Mouse (Mus musculus): ENCODE data around the gene Zfp764. TPM values are rescaled to one million over a fixed set of nuclear protein-coding genes. Genes with fewer than 3 reads are reported as not detected.
"Not testable (repeated sequence)": the region's sequence is repeated elsewhere in the genome, so short reads cannot be mapped to it uniquely, and the experiment has no call there.

The Zfp764 gene
- polyA plus RNA-seq (2015; fragmentation: Nextera tagmentation; extraction: Ambion mirVana), result 8.5 TPM in 2 replicates

DNA sequence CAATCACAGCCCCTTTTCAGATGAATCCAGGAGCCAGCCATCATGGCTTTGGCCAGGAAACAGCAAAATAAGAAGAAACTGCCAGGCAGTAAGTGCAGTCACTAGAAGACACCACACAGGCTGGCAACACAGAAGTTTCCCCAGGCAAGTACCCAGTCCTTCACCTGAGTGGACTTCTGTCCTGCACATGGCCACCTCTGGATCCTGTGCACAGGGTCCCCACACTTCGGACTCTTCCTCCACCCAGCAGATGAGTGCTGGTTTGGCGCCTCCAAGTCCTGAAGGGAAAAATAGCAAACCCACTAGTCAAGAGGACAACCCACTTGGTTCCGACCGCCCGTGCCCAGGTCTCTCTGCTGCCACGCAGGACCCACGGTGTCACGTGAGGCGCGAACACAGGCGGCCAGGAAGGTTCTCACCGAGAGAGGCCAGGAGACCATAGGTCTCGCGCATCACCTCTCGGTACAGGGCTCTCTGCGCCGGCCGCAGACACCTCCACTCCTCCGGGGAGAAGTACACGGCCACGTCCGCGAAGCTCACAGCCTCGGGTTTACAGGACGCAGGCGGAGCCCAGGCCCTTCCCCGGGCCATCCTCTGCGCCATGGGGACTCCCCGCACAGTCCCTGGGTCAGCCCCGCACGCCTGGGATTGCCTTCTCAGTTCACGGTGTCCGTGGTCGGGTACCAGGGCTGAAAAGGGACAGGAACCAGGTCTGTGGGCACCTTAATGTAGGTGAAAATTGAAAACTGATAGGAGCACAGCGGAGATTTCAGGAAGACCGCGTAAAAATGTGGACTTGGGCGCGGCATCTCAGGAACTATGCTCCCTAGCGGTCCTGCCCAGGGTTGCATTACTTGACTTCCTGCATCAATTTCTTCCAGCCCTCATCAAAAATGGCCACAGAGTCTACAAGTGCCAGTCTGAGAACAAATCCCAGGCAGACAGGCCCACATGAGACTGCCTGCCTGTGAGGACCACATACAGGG, at the start of gene Zfp764:
Zfp764 (minus strand) TSS at position 821 of the 986 bp plus-strand sequence.
- peak; percentile 89 for ATAC-seq
- Histone ChIP-seq H3K9ac (ENCODE audit: low read depth, low read length) (peak within 1 kb of the TSS; percentile 87), H3K27ac (ENCODE audit: low read length) (peak within 1 kb of the TSS; percentile 81), H3K4me2 (ENCODE audit: low read depth, low read length) (peak within 1 kb of the TSS; percentile 93), H3K4me3 (ENCODE audit: low read length) (peak within 1 kb of the TSS; percentile 65)
- H3K27me3 ChIP-seq (replicated peaks; ENCODE audit: control insufficient read depth, insufficient read depth, low read length); H3K36me3 ChIP-seq (ENCODE audit: control insufficient read depth, insufficient read depth, low read length); H3K9me3 ChIP-seq (ENCODE audit: control insufficient read depth, low read length); H3K4me1 ChIP-seq (ENCODE audit: control insufficient read depth, insufficient read depth, low read length): not testable (repeated sequence)
- WGBS, result 4% methylated on average over 39 of the region's 40 CpGs

GRCm38 (mm10) chr7:127454905-127455304, 48.3 kb upstream of the Zfp764 start:
- H3K4me3 ChIP-seq (ENCODE audit: low read length), result no peak overlapping the region
- H3K4me2 ChIP-seq (ENCODE audit: low read depth, low read length), result no peak overlapping the region
- H3K4me1 ChIP-seq (ENCODE audit: control insufficient read depth, insufficient read depth, low read length), result 0 out of 2 replicates have a peak, but pooled peaks cover 11% of the 10 kb centered on the region
- 84% methylated on average over 7 of the region's 7 CpGs for WGBS
- no peak for ATAC-seq
- no peak overlapping the region for H3K9ac ChIP-seq (ENCODE audit: low read depth, low read length)
- H3K9me3 ChIP-seq (ENCODE audit: control insufficient read depth, low read length), result no peaks in the 10 kb centered on the region
- no peak overlapping the region for H3K27ac ChIP-seq (ENCODE audit: low read length)
- H3K36me3 ChIP-seq (ENCODE audit: control insufficient read depth, insufficient read depth, low read length), result peaks cover 23% of the 10 kb centered on the region
- H3K27me3 ChIP-seq (replicated peaks; ENCODE audit: control insufficient read depth, insufficient read depth, low read length), result no peaks in the 10 kb centered on the region

DNA sequence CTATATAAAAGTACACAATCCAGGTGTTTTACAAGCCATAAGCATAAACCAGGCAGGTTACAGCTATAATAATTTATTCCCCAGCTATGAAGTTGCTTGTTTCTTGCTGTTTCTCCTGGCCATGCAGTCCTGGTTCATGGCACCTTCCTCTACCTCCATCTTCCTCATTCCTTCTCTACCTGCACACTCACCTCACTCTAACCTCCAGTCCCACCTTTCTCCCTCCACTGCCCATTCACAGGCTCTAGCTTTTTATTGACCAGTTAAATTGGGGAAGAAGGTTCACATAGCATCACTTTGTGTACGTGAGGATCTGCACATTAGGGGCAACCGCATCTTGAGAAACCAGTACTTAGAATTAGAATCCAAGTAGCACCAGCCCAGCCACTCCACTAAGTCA, 46.4 kb upstream of the Zfp764 start:
- H3K27ac ChIP-seq (ENCODE audit: low read length), result no peak overlapping the region
- no peak overlapping the region for H3K9ac ChIP-seq (ENCODE audit: low read depth, low read length)
- 90% methylated on average over 2 of the region's 2 CpGs for WGBS
- H3K9me3 ChIP-seq (ENCODE audit: control insufficient read depth, low read length), result no peaks in the 10 kb centered on the region
- ATAC-seq, result no peak
- H3K4me1 ChIP-seq (ENCODE audit: control insufficient read depth, insufficient read depth, low read length), result 0 out of 2 replicates have a peak, but pooled peaks cover 14% of the 10 kb centered on the region
- no peak overlapping the region for H3K4me2 ChIP-seq (ENCODE audit: low read depth, low read length)
- no peaks in the 10 kb centered on the region for H3K27me3 ChIP-seq (replicated peaks; ENCODE audit: control insufficient read depth, insufficient read depth, low read length)
- no peak overlapping the region for H3K4me3 ChIP-seq (ENCODE audit: low read length)
- H3K36me3 ChIP-seq (ENCODE audit: control insufficient read depth, insufficient read depth, low read length), result peaks cover 17% of the 10 kb centered on the region

- H3K4me1 ChIP-seq (ENCODE audit: control insufficient read depth, insufficient read depth, low read length), result 0 out of 2 replicates have a peak, but pooled peaks cover 14% of the 10 kb centered on the region
- no peak overlapping the region for H3K9ac ChIP-seq (ENCODE audit: low read depth, low read length)
- H3K9me3 ChIP-seq (ENCODE audit: control insufficient read depth, low read length), result no peaks in the 10 kb centered on the region
- H3K27ac ChIP-seq (ENCODE audit: low read length), result no peak overlapping the region
- peak overlapping the region; percentile 61 for H3K4me2 ChIP-seq (ENCODE audit: low read depth, low read length)
- WGBS, result 78% methylated on average over 7 of the region's 7 CpGs
- peaks cover 4% of the 10 kb centered on the region for H3K36me3 ChIP-seq (ENCODE audit: control insufficient read depth, insufficient read depth, low read length)
- ATAC-seq, result no peak
- H3K27me3 ChIP-seq (replicated peaks; ENCODE audit: control insufficient read depth, insufficient read depth, low read length), result no peaks in the 10 kb centered on the region
- H3K4me3 ChIP-seq (ENCODE audit: low read length), result peak overlapping the region; percentile 88
Measured at GRCm38 (mm10) chr7:127449966-127450365, 43.3 kb upstream of the Zfp764 start.

DNA sequence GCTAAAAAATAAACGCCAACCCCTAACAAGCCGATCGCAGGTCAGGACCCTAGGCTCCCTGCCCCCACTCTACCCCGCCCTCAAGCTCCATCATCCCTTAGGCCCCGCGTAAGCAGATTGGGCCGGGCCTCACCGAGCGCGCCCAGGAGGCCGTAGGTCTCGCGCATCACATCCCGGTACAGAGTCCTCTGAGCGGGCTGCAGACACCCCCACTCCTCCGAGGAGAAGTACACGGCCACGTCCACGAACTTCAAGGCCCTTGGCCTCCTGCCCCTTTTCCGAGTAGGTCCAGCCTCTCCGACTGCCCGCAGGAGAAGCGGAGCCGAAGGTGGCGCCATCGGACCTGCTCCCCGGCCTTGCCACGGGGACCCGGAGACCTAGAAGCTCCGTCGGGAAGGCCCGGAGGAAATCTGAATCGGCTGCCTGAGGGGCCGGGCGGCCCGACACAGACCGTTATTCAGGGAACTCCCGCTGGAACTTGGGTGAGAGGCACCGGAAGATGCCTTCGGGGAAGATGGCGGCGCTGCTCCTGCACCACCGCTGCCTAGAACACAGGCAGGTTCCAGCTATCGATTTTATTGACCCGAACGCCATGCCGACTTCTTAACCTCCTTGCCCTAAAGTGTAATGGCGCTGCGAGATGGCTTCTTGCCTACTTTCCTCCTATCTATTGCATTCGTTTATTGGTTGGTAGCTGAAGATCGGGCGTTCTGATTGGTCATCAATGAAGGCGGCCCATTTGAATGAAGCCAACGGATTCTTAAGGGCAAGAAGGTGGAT, 42.1 kb upstream of the Zfp764 start, which contains the start of gene Zfp689:
Zfp689 (minus strand) TSS at position 638 of the 780 bp plus-strand sequence.
- peak within 1 kb of the TSS; percentile 88 for H3K4me3 ChIP-seq (ENCODE audit: low read length)
- H3K4me2 ChIP-seq (ENCODE audit: low read depth, low read length), result peak within 1 kb of the TSS; percentile 61
- no peaks in the 10 kb centered on the region for H3K9me3 ChIP-seq (ENCODE audit: control insufficient read depth, low read length)
- under 1% methylated on average over 54 of the region's 54 CpGs for WGBS
- peak; percentile 94 for ATAC-seq
- 0 out of 2 replicates have a peak, but pooled peaks cover 14% of the 10 kb centered on the region for H3K4me1 ChIP-seq (ENCODE audit: control insufficient read depth, insufficient read depth, low read length)
- H3K27ac ChIP-seq (ENCODE audit: low read length), result peak within 1 kb of the TSS; percentile 96
- H3K36me3 ChIP-seq (ENCODE audit: control insufficient read depth, insufficient read depth, low read length), result peaks cover 11% of the 10 kb centered on the region
- no peaks in the 10 kb centered on the region for H3K27me3 ChIP-seq (replicated peaks; ENCODE audit: control insufficient read depth, insufficient read depth, low read length)
- peak within 1 kb of the TSS; percentile 97 for H3K9ac ChIP-seq (ENCODE audit: low read depth, low read length)

DNA sequence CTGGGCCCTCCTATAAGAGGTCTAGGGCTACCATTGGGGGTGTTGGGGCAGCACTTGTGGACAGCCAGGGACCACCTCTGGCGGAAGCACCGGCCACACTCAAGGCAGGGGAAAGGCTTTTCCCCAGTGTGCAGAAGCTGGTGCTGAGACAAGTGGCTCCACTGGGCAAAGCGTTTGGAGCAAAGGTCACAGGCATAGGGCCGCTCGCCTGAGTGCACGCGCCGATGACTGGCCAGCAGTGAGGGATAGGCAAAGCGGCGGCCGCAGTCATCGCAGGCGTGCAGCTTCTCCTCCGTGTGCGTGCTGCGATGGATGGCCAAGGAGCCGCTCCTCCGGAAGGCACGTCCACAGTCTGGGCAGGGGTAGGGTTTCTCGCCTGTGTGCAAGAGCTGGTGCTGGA, 37.4 kb upstream of the Zfp764 start:
- ATAC-seq, result no peak
- Histone ChIP-seq H3K27ac (ENCODE audit: low read length) (no peak overlapping the region), H3K36me3 (ENCODE audit: control insufficient read depth, insufficient read depth, low read length) (peaks cover 20% of the 10 kb centered on the region), H3K4me3 (ENCODE audit: low read length) (no peak overlapping the region), H3K9ac (ENCODE audit: low read depth, low read length) (no peak overlapping the region), H3K4me1 (ENCODE audit: control insufficient read depth, insufficient read depth, low read length) (no peaks in the 10 kb centered on the region), H3K9me3 (ENCODE audit: control insufficient read depth, low read length) (no peaks in the 10 kb centered on the region), H3K27me3 (replicated peaks; ENCODE audit: control insufficient read depth, insufficient read depth, low read length) (no peaks in the 10 kb centered on the region), H3K4me2 (ENCODE audit: low read depth, low read length) (no peak overlapping the region)
- 91% methylated on average over 20 of the region's 20 CpGs for WGBS

DNA sequence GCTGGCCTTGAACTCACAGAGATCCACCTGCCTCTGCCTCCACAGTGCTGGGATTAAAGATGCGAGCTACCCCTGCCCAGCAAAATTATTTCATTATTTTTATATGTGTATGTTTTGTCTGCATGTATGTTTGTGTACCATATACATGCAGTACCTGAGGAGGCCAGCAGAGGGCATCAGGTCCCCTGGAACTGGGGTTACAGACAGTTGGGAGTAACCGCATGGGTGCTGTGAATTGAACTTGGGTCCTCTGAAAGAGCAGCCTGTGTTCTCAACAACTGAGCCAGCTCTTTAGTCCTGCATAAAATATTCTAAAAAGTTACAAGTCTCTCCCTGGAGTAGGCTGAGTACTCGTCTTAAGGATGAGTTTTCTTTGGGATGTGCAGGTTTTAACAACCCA, 31.1 kb upstream of the Zfp764 start:
- peaks cover 4% of the 10 kb centered on the region; the same call in 1 of the 2 replicates for H3K36me3 ChIP-seq (ENCODE audit: control insufficient read depth, insufficient read depth, low read length)
- no peak overlapping the region for H3K9ac ChIP-seq (ENCODE audit: low read depth, low read length)
- 88% methylated on average over 3 of the region's 3 CpGs for WGBS
- no peaks in the 10 kb centered on the region for H3K4me1 ChIP-seq (ENCODE audit: control insufficient read depth, insufficient read depth, low read length)
- no peak for ATAC-seq
- no peak overlapping the region for H3K4me2 ChIP-seq (ENCODE audit: low read depth, low read length)
- H3K4me3 ChIP-seq (ENCODE audit: low read length), result no peak overlapping the region
- no peak overlapping the region for H3K27ac ChIP-seq (ENCODE audit: low read length)
- H3K9me3 ChIP-seq (ENCODE audit: control insufficient read depth, low read length), result 0 out of 2 replicates have a peak, but pooled peaks cover 7% of the 10 kb centered on the region
- no peaks in the 10 kb centered on the region for H3K27me3 ChIP-seq (replicated peaks; ENCODE audit: control insufficient read depth, insufficient read depth, low read length)

GRCm38 (mm10) chr7:127435206-127435605, 28.6 kb upstream of the Zfp764 start:
- Histone ChIP-seq H3K27me3 (replicated peaks; ENCODE audit: control insufficient read depth, insufficient read depth, low read length) (no peaks in the 10 kb centered on the region), H3K4me1 (ENCODE audit: control insufficient read depth, insufficient read depth, low read length) (no peaks in the 10 kb centered on the region), H3K4me3 (ENCODE audit: low read length) (no peak overlapping the region), H3K27ac (ENCODE audit: low read length) (no peak overlapping the region), H3K4me2 (ENCODE audit: low read depth, low read length) (no peak overlapping the region), H3K9me3 (ENCODE audit: control insufficient read depth, low read length) (0 out of 2 replicates have a peak, but pooled peaks cover 7% of the 10 kb centered on the region), H3K9ac (ENCODE audit: low read depth, low read length) (no peak overlapping the region), H3K36me3 (ENCODE audit: control insufficient read depth, insufficient read depth, low read length) (no peaks in the 10 kb centered on the region)
- 89% methylated on average over 4 of the region's 4 CpGs for WGBS
- ATAC-seq, result no peak

DNA sequence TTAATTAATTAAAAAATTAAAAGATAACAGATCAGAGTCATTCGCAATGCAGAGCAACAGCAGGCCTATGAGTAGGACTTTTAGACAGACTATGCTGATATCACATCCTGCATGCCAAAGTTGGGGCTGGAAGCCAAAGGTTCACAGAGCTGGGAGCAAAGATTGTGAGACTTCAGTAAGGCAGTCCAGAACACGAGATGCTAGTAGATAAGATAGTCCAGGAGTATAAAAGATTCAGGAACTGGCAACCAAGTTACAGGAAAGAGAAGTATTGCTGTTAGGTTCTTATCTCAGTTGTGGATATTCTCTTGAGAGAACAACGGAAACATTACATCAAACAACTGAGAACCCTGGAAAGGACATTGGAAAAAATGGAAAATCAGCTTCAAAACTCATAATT, 19.7 kb upstream of the Zfp764 start:
- Histone ChIP-seq H3K9ac (ENCODE audit: low read depth, low read length) (no peak overlapping the region), H3K4me2 (ENCODE audit: low read depth, low read length) (no peak overlapping the region), H3K4me1 (ENCODE audit: control insufficient read depth, insufficient read depth, low read length) (0 out of 2 replicates have a peak, but pooled peaks cover 6% of the 10 kb centered on the region), H3K27ac (ENCODE audit: low read length) (no peak overlapping the region), H3K9me3 (ENCODE audit: control insufficient read depth, low read length) (no peaks in the 10 kb centered on the region), H3K27me3 (replicated peaks; ENCODE audit: control insufficient read depth, insufficient read depth, low read length) (peaks cover 8% of the 10 kb centered on the region; the same call in 1 of the 2 replicates), H3K36me3 (ENCODE audit: control insufficient read depth, insufficient read depth, low read length) (no peaks in the 10 kb centered on the region), H3K4me3 (ENCODE audit: low read length) (no peak overlapping the region)
- 64% methylated on average over 3 of the region's 3 CpGs for WGBS
- no peak for ATAC-seq
